Mouse (Mus musculus) testis, adult 2 months (tissue): Measurements from ENCODE around the gene Pdap1. TPM values are rescaled to one million over a fixed set of nuclear protein-coding genes. Genes with fewer than 3 reads are reported as not detected.
"Not testable (repeated sequence)": the region's sequence is repeated elsewhere in the genome, so short reads cannot be mapped to it uniquely, and the experiment has no call there.

Experiments used
- H3K27ac ChIP-seq: fragments of 200-500 bp; 2 replicates; pipeline ENCODE4 v1.5.1; 2012; ENCODE audit warnings: low read depth, low read length; ENCODE audit not compliant: control insufficient read depth, insufficient read depth
- H3K27me3 ChIP-seq: fragments of 200-500 bp; 2 replicates; pipeline ENCODE4 v1.6.1; 2012; ENCODE audit warnings: mild to moderate bottlenecking, low read length, moderate library complexity; ENCODE audit not compliant: control insufficient read depth, insufficient read depth
- H3K36me3 ChIP-seq: fragments of 200-500 bp; 2 replicates; pipeline ENCODE4 v1.6.1; 2012; ENCODE audit warnings: mild to moderate bottlenecking, low read length; ENCODE audit not compliant: control insufficient read depth, insufficient read depth
- H3K4me1 ChIP-seq: fragments of 200-500 bp; 2 replicates; pipeline ENCODE4 v1.6.1; 2012; ENCODE audit warnings: low read length; ENCODE audit not compliant: control insufficient read depth, insufficient read depth
- H3K4me3 ChIP-seq: fragments of 200-500 bp; 2 replicates; pipeline ENCODE4 v1.5.1; 2012; ENCODE audit warnings: low read depth, mild to moderate bottlenecking, low read length, moderate library complexity, mixed read lengths; ENCODE audit not compliant: control insufficient read depth
- CTCF ChIP-seq: fragments of 200-500 bp; IDR thresholded peaks from 2 replicates; pipeline ENCODE4 v1.5.1; 2012; ENCODE audit warnings: low read depth, mild to moderate bottlenecking, inconsistent platforms, low read length, moderate library complexity; ENCODE audit not compliant: control insufficient read depth, insufficient read depth, insufficient replicate concordance
- POLR2A ChIP-seq: fragments of 200-500 bp; IDR thresholded peaks from 2 replicates; pipeline ENCODE4 v1.6.1; 2012; ENCODE audit warnings: low read depth, mild to moderate bottlenecking, inconsistent platforms, low read length, moderate library complexity; ENCODE audit not compliant: control insufficient read depth
- polyA plus RNA-seq: library from polyadenylated mRNA; depleted of rRNA; stranded (reverse); fragments of >200 nt; gene quantifications from 2 replicates; pipeline ENCODE4 v1.2.3, GENCODE M21; 2012

Pdap1 gene
- polyA plus RNA-seq, 1 experiment, result 31.2 TPM

DNA sequence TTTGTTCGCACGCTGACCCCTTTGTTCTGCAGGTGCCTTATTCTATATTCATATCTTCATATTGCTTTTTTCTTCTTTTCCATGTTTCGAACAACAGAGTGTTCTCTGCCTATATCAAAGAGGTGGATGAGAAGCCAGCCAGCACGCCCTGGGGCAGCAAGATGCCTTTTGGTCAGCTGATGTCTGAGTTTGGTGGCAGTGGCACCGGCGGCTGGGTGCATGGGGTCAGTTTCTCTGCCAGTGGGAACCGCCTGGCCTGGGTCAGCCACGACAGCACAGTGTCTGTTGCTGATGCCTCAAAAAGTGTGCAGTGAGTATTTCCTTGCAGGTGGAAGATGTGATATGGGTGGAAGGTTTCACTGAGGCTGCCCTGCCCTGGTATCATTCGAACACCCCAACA is 39.1 kb downstream of the Pdap1 start:
- no peak for TF ChIP-seq CTCF
- TF ChIP-seq POLR2A, result no peak
- Histone ChIP-seq H3K27me3 (no peaks in the 10 kb centered on the region), H3K36me3 (peaks cover 3% of the 10 kb centered on the region; the same call in 1 of the 2 replicates), H3K4me3 (no peak overlapping the region), H3K27ac (no peak overlapping the region), H3K4me1 (no peaks in the 10 kb centered on the region)

DNA sequence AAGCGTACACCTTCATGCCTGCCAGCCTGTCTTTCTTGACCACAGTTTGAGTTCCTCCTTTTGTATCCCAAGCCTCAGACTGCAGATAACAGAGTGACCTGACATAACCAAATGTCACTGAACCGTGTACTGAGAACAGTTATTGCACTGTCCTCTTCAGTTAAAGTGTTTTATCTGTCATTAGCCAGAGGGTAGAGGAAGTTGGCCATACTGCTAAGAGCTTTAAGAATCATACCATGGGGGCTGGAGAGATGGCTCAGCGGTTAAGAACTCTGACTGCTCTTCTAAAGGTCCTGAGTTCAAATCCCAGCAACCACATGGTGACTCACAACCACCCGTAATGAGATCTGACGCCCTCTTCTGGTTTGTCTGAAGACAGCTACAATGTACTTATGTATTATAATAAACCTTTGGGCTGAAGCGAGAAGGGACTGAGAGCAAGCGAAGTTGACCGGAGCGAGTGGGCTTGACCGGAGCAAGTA is 41.7 kb downstream of the Pdap1 start:
- H3K4me3 ChIP-seq, result no peak overlapping the region
- TF ChIP-seq CTCF, result no peak
- no peak for TF ChIP-seq POLR2A
- no peaks in the 10 kb centered on the region for H3K4me1 ChIP-seq
- H3K27ac ChIP-seq, result no peak overlapping the region
- H3K27me3 ChIP-seq, result no peaks in the 10 kb centered on the region
- peaks cover 7% of the 10 kb centered on the region for H3K36me3 ChIP-seq

DNA sequence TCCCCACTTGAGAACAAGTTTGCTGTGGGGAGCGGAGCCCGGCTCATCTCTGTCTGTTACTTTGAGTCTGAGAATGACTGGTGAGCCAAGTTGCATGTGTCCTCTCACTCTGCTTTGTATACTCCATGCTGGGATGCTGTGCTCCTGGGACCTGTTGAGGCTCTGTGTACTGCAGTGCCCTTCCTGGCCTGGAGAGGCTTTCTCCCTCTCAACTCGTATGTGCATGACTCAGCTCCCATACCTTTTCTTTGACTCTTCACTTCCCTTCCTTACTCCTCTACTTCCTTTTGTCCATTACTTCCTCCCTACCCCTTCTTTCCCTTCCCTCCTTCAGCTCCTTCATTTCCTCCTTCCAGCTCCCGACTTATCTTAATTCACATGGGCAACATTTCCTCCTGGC is 43.8 kb downstream of the Pdap1 start:
- H3K36me3 ChIP-seq, result peaks cover 9% of the 10 kb centered on the region
- no peak overlapping the region for H3K27ac ChIP-seq
- no peak for TF ChIP-seq CTCF
- no peak for TF ChIP-seq POLR2A
- H3K4me1 ChIP-seq, result no peaks in the 10 kb centered on the region
- no peak overlapping the region for H3K4me3 ChIP-seq
- no peaks in the 10 kb centered on the region for H3K27me3 ChIP-seq

DNA sequence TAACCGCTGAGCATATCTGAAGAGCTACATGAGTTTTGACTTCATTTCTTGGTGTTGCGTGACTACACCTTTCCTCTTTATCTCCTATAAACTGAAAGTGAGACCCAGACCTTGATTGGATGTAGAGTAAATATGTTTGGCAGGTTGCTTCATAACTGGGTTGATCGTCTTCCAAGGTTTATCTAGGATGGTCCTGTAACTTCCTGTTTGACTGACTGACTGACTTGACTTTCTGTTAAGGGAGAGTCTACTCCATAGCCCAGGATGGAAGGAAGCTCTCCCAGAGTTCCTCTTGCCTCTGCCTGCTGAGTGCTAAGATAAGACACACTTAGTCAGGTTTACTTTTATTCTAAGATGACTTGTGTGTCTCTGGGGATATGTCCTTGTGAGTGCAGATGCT is 50.2 kb downstream of the Pdap1 start:
- Histone ChIP-seq H3K27ac (no peak overlapping the region), H3K4me3 (no peak overlapping the region), H3K27me3 (no peaks in the 10 kb centered on the region), H3K36me3 (peaks cover 5% of the 10 kb centered on the region), H3K4me1 (peaks cover 2% of the 10 kb centered on the region)
- TF ChIP-seq CTCF, result no peak
- no peak for TF ChIP-seq POLR2A

DNA sequence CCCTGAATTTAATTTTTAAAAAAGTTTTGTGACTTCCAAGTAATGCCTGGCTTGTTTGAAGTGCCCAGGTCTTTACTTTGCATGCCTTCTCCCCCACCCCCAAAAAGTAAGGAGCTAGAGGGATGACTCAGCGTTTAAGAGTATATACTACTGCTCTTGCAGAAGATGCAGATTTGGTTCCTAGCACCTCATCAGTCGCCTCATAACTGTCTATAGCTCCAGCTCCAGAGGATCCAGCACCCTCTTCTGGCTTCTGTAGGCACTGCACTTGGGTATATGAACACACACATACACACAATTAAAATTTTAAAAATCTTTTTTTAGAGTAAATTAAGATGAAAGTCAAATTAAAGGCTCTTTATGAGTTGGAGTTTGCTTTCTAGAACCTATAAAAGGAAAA is 51.9 kb downstream of the Pdap1 start:
- no peak for TF ChIP-seq CTCF
- TF ChIP-seq POLR2A, result no peak
- Histone ChIP-seq H3K27me3 (no peaks in the 10 kb centered on the region), H3K4me3 (no peak overlapping the region), H3K4me1 (peaks cover 5% of the 10 kb centered on the region), H3K27ac (no peak overlapping the region), H3K36me3 (peaks cover 3% of the 10 kb centered on the region)

DNA sequence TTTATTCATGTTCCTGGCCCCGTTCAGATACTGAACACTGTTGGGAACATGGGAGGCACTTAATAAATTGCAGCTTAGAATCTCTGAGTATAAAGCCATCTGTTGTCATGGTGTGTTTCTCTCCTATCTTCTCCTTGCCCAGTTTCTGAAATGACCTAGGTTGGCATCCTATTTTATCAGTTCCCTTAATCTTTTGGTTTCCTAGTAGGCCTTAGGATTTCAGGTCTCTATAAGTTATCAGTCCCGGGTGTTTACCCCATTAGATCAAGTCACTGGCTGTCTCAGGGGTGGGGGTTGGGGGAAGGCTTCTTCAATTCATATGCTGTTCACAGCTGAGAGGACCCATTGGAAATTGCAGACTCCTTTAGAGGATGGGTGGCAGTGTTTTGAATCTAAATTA is 55.2 kb downstream of the Pdap1 start:
- H3K36me3 ChIP-seq, result no peaks in the 10 kb centered on the region
- H3K27ac ChIP-seq, result peak overlapping the region; percentile 6; the same call in 1 of the 2 replicates
- no peaks in the 10 kb centered on the region for H3K27me3 ChIP-seq
- peaks cover 5% of the 10 kb centered on the region for H3K4me1 ChIP-seq
- peak overlapping the region; percentile 99; the same call in 1 of the 2 replicates for H3K4me3 ChIP-seq
- TF ChIP-seq CTCF (no peak), POLR2A (no peak)

DNA sequence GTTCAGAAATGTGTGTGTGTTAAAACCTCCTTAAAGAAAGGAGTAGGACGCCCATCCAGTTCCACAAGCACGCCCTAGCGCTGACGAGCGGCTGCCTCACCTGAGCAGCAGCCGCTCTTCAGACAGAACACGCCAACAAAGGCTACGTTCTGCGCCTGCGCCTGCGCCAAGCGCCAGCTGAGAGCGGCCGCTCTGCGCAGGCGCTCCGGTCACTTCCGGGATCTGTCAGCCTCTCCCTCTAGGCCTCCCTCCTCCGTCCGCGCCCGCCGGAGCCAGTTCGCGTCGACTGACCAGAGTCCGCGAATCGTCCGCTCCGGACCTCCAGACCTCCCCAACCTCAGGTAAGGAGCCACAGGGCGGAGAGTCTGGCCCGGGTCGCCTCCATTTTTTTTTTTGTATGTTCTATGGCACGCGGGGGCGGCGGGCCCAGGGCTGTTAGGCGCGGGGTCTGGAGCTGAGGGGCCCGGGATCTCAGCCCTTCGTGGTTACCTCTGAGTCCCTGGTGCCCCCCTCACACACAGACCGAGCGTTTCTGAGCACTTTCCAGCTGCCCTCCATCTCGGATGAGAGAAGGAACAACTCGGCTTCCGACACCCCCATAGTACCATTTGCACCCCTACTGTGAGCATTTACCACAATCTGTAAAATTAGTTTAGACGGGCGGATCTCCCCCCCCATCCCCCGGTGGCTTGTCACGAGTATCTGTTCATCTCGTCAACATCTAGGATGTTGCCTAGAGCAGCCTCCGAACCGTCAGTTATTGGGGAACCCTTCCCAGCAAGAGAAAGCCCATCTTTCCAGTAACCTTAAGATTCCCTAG is 56.2 kb downstream of the Pdap1 start, which contains the start of the genes Arpc1a and Kpna7:
Arpc1a (plus strand) TSS at position 199 of the 820 bp plus-strand sequence.
Kpna7 (minus strand) TSS at position 399 of the 820 bp plus-strand sequence.
- TF ChIP-seq CTCF, result no peak
- TF ChIP-seq POLR2A, result peak; percentile 98
- Histone ChIP-seq H3K27ac (peak within 1 kb of the TSS; percentile 96), H3K4me3 (peak within 1 kb of the TSS; percentile 99), H3K4me1 (peaks cover 3% of the 10 kb centered on the region), H3K36me3 (no peaks in the 10 kb centered on the region), H3K27me3 (no peaks in the 10 kb centered on the region)

DNA sequence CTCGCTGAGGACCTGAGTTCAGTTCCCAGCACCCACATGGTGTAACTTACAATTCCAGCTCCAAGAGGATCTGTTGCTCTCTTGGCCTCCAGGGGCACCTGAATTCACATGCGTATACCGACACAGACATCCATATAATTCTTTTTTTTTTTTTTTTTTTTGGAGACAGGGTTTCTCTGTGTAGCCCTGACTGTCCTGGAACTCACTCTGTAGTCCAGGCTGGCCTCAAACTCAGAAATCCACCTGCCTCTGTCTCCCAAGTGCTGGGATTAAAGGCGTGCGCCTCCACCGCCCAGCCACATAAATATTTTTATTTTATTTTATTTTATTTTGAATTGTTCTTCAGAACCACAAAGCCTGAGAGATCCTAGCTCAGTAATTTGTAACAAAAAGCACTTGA is 56.8 kb downstream of the Pdap1 start:
- H3K4me1 ChIP-seq, H3K36me3 ChIP-seq, H3K27me3 ChIP-seq: not testable (repeated sequence)
- H3K27ac ChIP-seq, result peak overlapping the region; percentile 96
- H3K4me3 ChIP-seq, result peak overlapping the region; percentile 99
